Mouse (Mus musculus): ENCODE data around the gene Tnni1.
A peak's percentile ranks its signal among the peaks of the same experiment; 100 is the strongest.

Gene Tnni1

GRCm38 (mm10) chr1:135844481-135844880 is 65.2 kb downstream of the Tnni1 start:
- DNase-seq (ENCODE audit: low spot score in 2 of 2) = no peak

DNA sequence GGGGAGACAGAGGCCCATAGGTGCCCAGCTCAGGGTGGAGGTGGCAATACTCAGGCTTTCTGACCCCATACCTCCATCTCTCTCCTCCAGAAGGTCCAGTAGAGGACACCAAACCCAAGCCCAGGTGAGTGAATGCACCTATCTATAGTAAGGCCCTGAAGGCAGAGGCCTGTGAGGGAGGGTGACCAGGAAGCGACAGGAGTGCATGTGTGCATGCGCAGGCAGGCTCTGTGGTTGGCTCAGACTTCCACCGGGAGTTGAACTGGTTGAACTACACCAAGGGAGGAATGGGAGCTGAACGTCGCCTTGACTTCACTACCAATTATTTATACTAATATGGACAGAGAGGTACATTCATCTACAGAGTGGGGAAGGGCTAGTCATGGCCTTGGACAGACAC is 67.4 kb downstream of the Tnni1 start:
- no peak for DNase-seq (ENCODE audit: low spot score in 2 of 2)

DNA sequence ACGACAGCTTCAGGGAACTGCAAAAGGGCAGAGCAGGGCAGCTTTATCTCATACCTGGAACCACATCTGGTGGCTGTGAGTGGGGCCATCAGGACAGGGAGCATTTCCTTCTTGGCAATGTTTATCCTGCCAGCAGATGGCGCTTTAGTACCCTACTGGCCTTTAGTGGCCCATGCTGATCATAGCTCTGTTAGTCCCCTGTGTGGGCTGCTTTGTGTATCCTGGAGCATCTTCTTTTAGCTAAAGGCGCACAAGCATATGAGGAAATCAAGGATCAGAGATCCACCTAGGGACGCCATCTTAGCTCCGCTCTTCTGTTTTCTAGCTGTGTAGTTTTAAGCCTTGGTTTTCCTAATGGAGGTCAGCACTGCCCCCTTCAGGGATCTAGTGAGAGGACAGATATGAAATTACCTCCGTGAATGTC is 67.9 kb downstream of the Tnni1 start:
- DNase-seq (ENCODE audit: low spot score in 2 of 2) = peak in 1 of 2 experiments; percentile 19

DNA sequence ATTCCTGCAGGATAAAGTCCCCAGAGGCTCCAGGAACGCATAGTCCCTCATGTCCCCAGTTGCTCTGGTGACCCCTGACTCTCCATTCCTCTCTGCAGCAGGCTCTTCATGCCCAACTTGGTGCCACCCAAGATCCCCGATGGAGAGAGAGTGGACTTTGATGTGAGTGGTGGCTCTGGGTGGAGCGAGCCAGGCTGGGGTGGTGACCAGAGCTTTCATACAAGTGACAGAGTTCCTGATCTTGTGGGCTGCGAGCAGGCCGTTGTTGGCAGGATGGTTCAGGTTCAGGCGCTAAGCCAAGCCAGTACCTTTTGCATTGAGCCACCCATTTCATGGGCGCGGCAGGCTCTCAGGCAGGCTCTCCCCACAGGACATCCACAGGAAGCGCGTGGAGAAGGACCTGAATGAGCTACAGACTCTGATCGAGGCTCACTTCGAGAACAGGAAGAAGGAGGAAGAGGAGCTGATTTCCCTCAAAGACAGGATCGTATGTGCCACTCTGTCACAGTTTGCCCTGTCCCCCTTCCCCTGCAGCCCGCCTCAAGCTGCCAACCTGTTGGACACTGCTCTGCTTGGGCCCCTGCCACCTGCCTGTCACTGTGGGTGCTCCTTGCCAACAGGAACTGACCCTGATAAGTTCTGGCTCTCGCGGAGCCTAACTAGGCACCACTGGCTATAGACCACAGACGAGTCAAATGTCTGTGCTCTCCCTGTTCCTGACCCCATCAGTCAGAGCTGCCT is 68.5 kb downstream of the Tnni1 start:
- no peak for DNase-seq (ENCODE audit: low spot score in 2 of 2)

GRCm38 (mm10) chr1:135850722-135851512 is 71.7 kb downstream of the Tnni1 start:
- DNase-seq (ENCODE audit: low spot score in 2 of 2) = no peak

DNA sequence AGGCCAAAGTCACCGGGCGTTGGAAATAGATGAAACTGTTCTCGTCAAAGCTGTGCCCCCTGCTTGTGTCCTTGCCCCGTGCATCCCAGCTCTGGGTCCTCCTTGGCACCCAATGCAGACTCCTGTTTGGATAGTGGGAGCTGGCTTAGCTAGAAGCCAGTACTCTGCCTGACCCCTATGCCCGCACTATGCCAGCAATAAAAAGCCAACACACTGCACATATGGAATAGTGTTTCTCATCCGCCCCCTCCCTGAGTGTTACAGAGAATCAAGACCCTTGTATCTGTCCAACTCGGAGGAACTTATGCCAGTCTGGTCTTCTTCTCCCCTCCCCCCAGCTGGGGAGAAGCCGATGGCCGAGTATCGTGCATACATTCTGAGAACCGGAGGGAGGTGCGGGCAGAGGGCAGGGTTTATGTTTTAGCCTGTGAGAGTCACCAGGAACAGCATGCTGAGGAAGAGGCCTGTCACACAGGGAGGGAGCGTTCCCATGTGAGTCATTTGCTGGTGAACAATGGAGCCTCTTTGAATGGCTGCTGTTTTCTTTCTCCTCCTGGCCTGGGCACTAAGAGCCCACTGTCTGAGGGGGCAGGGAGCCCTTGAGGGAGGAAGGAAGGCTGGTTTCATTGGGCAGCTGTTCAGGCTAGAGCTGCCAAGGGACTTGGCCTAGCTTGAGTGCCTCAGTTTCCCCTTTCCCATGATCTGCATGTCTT is 73.0 kb downstream of the Tnni1 start:
- no peak for DNase-seq (ENCODE audit: low spot score in 2 of 2)

DNA sequence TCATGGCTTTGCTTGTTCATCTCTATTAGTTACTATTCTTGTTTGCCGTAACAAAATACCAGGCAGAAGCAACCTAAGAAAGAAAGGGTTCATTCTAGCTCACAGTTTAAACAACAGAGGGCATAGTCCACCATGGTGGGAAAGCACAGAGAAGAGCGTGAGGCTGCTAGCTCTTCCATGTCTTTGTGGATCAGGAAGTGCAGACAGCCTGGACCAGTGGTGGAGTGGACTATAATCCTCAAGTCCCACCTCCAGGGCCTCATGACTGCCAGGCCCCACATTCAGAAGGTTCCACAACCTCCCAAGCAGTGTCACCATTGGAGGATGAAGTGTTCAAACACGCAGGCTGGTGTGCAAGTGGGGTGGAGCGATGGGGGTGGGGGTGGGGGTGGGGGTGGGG is 74.0 kb downstream of the Tnni1 start:
- no peak for DNase-seq (ENCODE audit: low spot score in 2 of 2)

GRCm38 (mm10) chr1:135854591-135855343 is 75.5 kb downstream of the Tnni1 start:
- DNase-seq (ENCODE audit: low spot score in 2 of 2) = no peak

DNA sequence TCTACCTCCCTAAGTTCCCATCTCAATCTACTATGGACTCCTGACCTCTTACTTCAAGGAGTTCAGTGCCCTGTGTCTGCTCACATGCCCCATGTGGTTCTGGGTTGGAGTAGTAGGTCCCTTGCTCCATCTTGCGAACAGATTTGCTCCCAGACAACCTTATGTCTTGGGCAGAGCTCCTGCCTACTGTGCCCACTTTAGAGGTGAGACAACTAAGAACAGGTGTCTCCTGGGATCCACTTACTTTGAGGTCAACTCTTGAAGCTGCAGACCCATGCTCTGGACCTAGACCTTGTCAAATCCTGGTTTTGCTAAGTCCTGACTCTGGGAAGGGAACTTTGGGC is 76.1 kb downstream of the Tnni1 start:
- DNase-seq (ENCODE audit: low spot score in 2 of 2) = no peak

DNA sequence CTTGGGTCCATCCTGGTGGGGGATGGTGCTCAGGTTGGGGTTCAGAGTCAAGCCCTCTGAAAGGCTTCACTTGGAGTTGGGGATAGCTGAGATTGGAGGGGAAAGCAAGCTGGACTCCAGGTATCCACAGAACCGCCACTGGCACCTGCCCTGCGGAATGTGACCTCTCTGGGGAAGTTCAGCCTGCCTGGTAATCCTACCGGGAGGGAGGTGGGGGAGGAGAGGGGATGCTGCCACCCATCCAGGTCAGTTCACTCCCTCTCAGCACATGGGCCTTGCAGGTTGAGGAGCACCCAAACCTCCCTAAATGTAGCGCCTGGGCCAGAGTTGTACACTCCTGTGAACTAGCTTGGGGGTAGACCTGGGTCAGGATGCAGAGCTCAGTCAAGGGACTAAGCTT is 76.8 kb downstream of the Tnni1 start:
- no peak for DNase-seq (ENCODE audit: low spot score in 2 of 2)

- no peak for DNase-seq (ENCODE audit: low spot score in 2 of 2)
Observed at GRCm38 (mm10) chr1:135857137-135857775, 78.0 kb downstream of the Tnni1 start.

- DNase-seq (ENCODE audit: low spot score in 2 of 2) = no peak
Observed at GRCm38 (mm10) chr1:135858533-135858932, 79.3 kb downstream of the Tnni1 start.

Data from spleen, postnatal 14 days (tissue).